Mouse (Mus musculus): ENCODE measurements around the gene Tpd52l1. TPM values are rescaled to one million over a fixed set of nuclear protein-coding genes. Genes with fewer than 3 reads are reported as not detected.
A peak's percentile ranks its signal among the peaks of the same experiment; 100 is the strongest.

The Tpd52l1 gene
- polyA plus RNA-seq (2015; fragmentation: Nextera tagmentation; extraction: Ambion mirVana) = 41.6 and 42.1 TPM in 2 replicates

DNA sequence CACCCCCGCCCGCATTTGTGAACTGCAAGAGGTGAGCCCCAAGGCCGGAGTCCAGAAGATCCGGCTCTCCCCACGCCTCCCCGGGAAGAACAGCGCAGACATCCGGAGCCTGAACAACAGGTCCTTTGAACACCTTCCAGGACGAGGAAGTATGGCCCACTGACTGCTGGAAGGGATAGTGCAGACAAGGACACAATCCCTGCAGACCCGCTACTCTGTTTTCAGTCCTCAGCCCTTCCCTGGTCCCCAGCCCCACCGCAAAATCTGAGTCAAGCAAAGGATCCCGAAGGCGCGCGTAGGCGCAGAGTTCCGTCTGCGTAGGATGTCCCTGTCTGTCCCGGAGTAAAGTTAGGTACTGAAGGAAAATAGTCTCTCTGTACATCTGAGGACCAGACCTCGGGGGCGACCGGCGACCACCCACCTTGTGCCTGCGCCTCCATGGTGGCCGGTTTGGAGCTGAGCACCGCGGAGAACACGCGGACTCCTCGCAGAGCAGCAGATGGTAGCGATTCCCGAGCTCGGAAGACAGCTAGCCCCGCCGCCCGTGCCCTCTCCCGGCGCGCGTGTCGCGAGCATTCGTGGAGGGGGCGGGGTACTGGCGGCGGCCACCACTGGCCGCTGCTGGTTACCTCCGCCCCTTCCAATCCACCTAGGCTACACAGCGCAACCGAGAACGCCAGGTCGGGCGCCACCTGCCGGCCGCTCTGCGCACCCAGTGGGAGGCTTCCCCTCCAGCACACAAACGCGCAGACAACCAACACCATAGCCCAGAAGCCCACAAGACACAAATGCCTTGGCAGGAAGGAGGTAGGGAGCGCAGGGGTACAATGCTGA, at the start of gene Tpd52l1:
Gene Tpd52l1, minus strand, starts transcription at position 668 of the 834 bp plus-strand sequence.
- H3K4me2 ChIP-seq = peak within 1 kb of the TSS; percentile 81
- H3K9me3 ChIP-seq = no peaks in the 10 kb centered on the region
- no peaks in the 10 kb centered on the region for H3K27me3 ChIP-seq
- H3K36me3 ChIP-seq = no peaks in the 10 kb centered on the region
- peaks cover 7% of the 10 kb centered on the region for H3K4me1 ChIP-seq
- ATAC-seq (ENCODE audit: insufficient number of reproducible peaks, insufficient read depth, low FRiP score, low TSS enrichment, low read depth) = peak; percentile 95
- peak within 1 kb of the TSS; percentile 16; the same call in 1 of the 2 replicates for H3K27ac ChIP-seq
- under 1% methylated on average over 59 of the region's 59 CpGs for WGBS
- peak within 1 kb of the TSS; percentile 61 for H3K4me3 ChIP-seq
- H3K9ac ChIP-seq = peak within 1 kb of the TSS; percentile 76

- Histone ChIP-seq H3K9ac (no peak overlapping the region), H3K27me3 (no peaks in the 10 kb centered on the region), H3K36me3 (peaks cover 12% of the 10 kb centered on the region), H3K4me2 (no peak overlapping the region), H3K9me3 (0 out of 2 replicates have a peak, but pooled peaks cover 4% of the 10 kb centered on the region), H3K27ac (no peak overlapping the region), H3K4me1 (no peaks in the 10 kb centered on the region), H3K4me3 (no peak overlapping the region)
- WGBS = 96% methylated on average over 1 of the region's 1 CpGs
- no peak for ATAC-seq (ENCODE audit: insufficient number of reproducible peaks, insufficient read depth, low FRiP score, low TSS enrichment, low read depth)
Observed at GRCm38 (mm10) chr10:31494296-31494695, 48.5 kb upstream of the Tpd52l1 start.

DNA sequence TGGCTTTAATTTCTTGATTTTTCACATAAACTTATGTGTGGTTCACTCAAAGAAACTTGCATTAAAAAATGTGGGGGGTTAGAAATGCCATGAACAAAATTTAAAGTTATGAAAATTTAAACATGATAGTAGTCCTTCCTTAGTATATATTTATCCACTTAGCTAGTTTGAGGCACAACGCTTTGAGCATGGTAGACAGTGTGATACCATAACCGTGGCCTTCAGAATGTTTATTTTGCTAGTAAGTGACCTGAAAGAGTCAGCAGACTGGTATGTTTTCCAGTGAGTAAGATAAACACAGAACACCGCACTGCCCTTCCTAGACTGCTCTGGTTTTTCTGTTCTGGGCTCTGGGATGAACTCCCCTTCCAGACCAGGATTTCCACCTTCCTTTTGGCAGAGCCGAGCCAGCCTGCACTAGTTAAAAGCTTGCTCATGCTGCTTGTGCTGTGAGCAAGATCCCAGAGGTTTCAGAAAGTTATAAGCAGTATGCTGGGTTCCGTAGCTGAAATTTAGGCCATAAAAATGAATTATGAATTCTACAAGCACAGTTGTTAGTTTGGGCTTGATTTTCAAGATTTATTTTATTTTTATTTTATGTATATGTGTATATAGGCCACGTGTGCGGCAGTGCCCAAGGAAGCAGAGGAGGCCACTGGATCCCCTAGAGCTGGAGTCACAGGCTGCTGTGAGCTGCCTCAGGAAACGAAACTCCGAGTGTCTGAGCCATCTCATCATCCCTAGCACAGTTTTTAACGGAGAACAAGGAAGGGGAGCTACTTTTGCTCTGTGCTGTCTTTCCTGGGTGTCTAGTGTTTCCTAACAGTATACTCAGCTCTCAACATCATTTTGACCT, 21.5 kb upstream of the Tpd52l1 start:
- 62% methylated on average over 10 of the region's 10 CpGs for WGBS
- Histone ChIP-seq H3K4me1 (0 out of 2 replicates have a peak, but pooled peaks cover 2% of the 10 kb centered on the region), H3K36me3 (no peaks in the 10 kb centered on the region), H3K27ac (peak overlapping the region; percentile 39; the same call in 1 of the 2 replicates), H3K9me3 (no peaks in the 10 kb centered on the region), H3K9ac (no peak overlapping the region), H3K4me2 (no peak overlapping the region), H3K27me3 (no peaks in the 10 kb centered on the region), H3K4me3 (no peak overlapping the region)
- ATAC-seq (ENCODE audit: insufficient number of reproducible peaks, insufficient read depth, low FRiP score, low TSS enrichment, low read depth) = peak; percentile 69; the same call in 1 of the 2 replicates

DNA sequence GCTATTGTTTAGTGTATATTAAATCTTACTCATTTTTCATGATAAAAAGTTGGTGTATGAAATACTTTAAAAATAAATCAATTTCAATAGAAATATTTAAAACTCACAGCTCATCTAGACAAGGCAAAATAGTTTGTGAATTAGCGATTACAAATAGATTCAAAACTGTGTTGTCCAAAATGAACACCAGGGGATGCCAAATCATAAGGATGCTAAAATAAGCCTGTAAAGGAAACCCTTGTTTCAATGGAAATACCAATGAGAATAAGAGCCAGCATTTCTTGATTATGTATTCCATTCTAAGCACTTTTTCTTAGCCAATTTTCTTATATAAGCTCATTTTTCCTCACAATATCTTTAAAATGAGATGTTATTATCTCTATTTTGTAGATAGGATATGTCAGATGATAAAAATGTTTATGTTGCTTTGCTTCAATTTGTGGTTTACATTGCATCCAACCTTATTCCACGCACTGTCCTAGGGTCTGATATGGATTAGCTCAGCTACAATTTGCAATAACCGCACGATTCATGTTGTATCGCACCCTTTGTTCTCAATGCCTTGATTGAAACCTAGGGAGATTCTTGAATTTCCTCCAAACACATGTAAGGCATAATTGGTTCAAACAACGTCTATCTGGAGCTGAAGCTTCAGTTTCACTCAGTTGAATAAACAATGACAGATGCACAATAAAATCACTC, 20.2 kb upstream of the Tpd52l1 start:
- no peak overlapping the region for H3K4me2 ChIP-seq
- no peak overlapping the region for H3K4me3 ChIP-seq
- H3K27ac ChIP-seq = no peak overlapping the region
- H3K9me3 ChIP-seq = no peaks in the 10 kb centered on the region
- 0 out of 2 replicates have a peak, but pooled peaks cover 2% of the 10 kb centered on the region for H3K4me1 ChIP-seq
- WGBS = 53% methylated on average over 6 of the region's 6 CpGs
- no peak for ATAC-seq (ENCODE audit: insufficient number of reproducible peaks, insufficient read depth, low FRiP score, low TSS enrichment, low read depth)
- no peaks in the 10 kb centered on the region for H3K27me3 ChIP-seq
- no peaks in the 10 kb centered on the region for H3K36me3 ChIP-seq
- H3K9ac ChIP-seq = no peak overlapping the region

GRCm38 (mm10) chr10:31465424-31465823, 19.7 kb upstream of the Tpd52l1 start:
- 81% methylated on average over 4 of the region's 4 CpGs for WGBS

DNA sequence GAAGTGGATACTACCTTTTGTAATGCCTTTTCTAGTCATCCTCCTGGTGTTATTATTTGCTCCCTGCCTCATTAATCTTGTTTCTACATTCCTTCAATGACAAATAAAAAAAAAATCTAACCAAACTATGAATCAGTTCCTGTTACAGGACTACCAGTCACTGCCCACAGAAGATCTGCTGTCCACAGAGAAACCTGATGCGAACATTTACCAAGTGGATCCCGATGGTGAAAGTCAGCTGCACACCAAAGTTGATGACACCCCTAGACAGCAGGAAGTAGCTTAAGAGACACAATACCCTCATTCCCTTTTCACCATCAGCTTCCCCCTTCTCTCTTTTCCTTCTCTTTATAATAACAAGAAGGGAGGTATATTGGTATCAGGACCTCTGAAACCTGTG, 17.3 kb upstream of the Tpd52l1 start:
- Histone ChIP-seq H3K4me2 (no peak overlapping the region), H3K4me1 (0 out of 2 replicates have a peak, but pooled peaks cover 2% of the 10 kb centered on the region), H3K9ac (no peak overlapping the region), H3K27me3 (no peaks in the 10 kb centered on the region), H3K4me3 (no peak overlapping the region), H3K9me3 (no peaks in the 10 kb centered on the region), H3K27ac (no peak overlapping the region), H3K36me3 (no peaks in the 10 kb centered on the region)
- no peak for ATAC-seq (ENCODE audit: insufficient number of reproducible peaks, insufficient read depth, low FRiP score, low TSS enrichment, low read depth)
- WGBS = 87% methylated on average over 2 of the region's 2 CpGs

More at GRCm38 (mm10) chr10:31465424-31465823, 19.7 kb upstream of the Tpd52l1 start:
- 0 out of 2 replicates have a peak, but pooled peaks cover 2% of the 10 kb centered on the region for H3K4me1 ChIP-seq
- ATAC-seq (ENCODE audit: insufficient number of reproducible peaks, insufficient read depth, low FRiP score, low TSS enrichment, low read depth) = no peak
- H3K9ac ChIP-seq = no peak overlapping the region
- no peaks in the 10 kb centered on the region for H3K36me3 ChIP-seq
- no peak overlapping the region for H3K4me2 ChIP-seq
- H3K27me3 ChIP-seq = no peaks in the 10 kb centered on the region
- no peak overlapping the region for H3K27ac ChIP-seq
- H3K9me3 ChIP-seq = no peaks in the 10 kb centered on the region
- no peak overlapping the region for H3K4me3 ChIP-seq

- Histone ChIP-seq H3K9me3 (no peaks in the 10 kb centered on the region), H3K4me3 (no peak overlapping the region), H3K36me3 (no peaks in the 10 kb centered on the region), H3K9ac (no peak overlapping the region), H3K27ac (no peak overlapping the region), H3K4me2 (no peak overlapping the region), H3K27me3 (no peaks in the 10 kb centered on the region), H3K4me1 (no peaks in the 10 kb centered on the region)
- WGBS = 33% methylated on average over 1 of the region's 1 CpGs
- no peak for ATAC-seq (ENCODE audit: insufficient number of reproducible peaks, insufficient read depth, low FRiP score, low TSS enrichment, low read depth)
Observed at GRCm38 (mm10) chr10:31456806-31457205, 11.0 kb upstream of the Tpd52l1 start.

- H3K9ac ChIP-seq = no peak overlapping the region
- H3K27ac ChIP-seq = no peak overlapping the region
- H3K9me3 ChIP-seq = no peaks in the 10 kb centered on the region
- ATAC-seq (ENCODE audit: insufficient number of reproducible peaks, insufficient read depth, low FRiP score, low TSS enrichment, low read depth) = no peak
- H3K4me3 ChIP-seq = no peak overlapping the region
- no peaks in the 10 kb centered on the region for H3K27me3 ChIP-seq
- WGBS = 44% methylated on average over 1 of the region's 1 CpGs
- H3K4me1 ChIP-seq = peaks cover 7% of the 10 kb centered on the region
- no peak overlapping the region for H3K4me2 ChIP-seq
- no peaks in the 10 kb centered on the region for H3K36me3 ChIP-seq
Observed at GRCm38 (mm10) chr10:31447083-31447482, 1.3 kb upstream of the Tpd52l1 start.

DNA sequence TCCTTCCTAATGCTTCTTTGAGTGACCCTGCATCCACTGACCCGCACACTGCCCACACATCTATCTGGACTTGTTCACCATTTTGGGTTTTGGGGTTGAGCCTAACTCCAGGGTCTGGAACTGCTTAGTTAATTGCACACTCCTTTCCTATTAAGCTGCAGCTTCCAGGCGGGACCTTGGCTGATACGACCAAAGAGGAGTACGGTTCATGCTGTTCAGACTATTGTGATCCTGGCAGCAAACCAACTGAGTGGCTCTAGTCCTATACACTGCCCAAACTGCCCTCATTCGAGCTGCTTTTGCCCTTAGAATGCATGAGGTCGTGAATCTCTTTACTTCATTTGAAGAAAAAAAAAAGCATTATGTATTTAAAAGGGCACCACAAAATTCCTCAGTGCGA, 1.6 kb downstream of the Tpd52l1 start:
- peaks cover 7% of the 10 kb centered on the region for H3K4me1 ChIP-seq
- no peak overlapping the region for H3K9ac ChIP-seq
- no peak overlapping the region for H3K4me3 ChIP-seq
- 50% methylated on average over 7 of the region's 7 CpGs for WGBS
- ATAC-seq (ENCODE audit: insufficient number of reproducible peaks, insufficient read depth, low FRiP score, low TSS enrichment, low read depth) = no peak
- no peaks in the 10 kb centered on the region for H3K27me3 ChIP-seq
- no peak overlapping the region for H3K27ac ChIP-seq
- H3K36me3 ChIP-seq = no peaks in the 10 kb centered on the region
- no peaks in the 10 kb centered on the region for H3K9me3 ChIP-seq
- H3K4me2 ChIP-seq = 0 out of 2 replicates have a peak overlapping the region, but pooled peaks have one; percentile 81

DNA sequence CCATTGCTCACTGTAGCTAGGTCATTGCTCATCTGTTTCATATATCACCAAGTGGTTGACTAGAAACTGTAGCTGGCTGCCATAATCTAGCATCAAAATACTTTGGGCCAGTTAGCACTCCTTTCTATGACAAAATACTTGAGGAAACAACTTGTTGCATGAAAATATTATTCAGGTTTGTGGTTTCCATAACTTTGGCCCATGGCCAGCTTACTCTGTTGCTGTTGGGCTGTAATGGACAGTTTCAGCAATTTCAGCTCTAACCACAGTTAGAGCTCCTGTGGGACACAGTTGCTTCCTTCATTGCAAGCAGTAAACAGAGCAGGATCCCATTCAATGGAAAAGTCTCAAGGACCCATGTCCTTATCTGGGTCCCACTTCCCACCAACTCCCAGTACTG, 4.3 kb downstream of the Tpd52l1 start:
- Histone ChIP-seq H3K27ac (no peak overlapping the region), H3K9ac (no peak overlapping the region), H3K4me3 (no peak overlapping the region), H3K36me3 (no peaks in the 10 kb centered on the region), H3K4me2 (no peak overlapping the region), H3K27me3 (no peaks in the 10 kb centered on the region), H3K9me3 (no peaks in the 10 kb centered on the region), H3K4me1 (peaks cover 7% of the 10 kb centered on the region)
- ATAC-seq (ENCODE audit: insufficient number of reproducible peaks, insufficient read depth, low FRiP score, low TSS enrichment, low read depth) = no peak

DNA sequence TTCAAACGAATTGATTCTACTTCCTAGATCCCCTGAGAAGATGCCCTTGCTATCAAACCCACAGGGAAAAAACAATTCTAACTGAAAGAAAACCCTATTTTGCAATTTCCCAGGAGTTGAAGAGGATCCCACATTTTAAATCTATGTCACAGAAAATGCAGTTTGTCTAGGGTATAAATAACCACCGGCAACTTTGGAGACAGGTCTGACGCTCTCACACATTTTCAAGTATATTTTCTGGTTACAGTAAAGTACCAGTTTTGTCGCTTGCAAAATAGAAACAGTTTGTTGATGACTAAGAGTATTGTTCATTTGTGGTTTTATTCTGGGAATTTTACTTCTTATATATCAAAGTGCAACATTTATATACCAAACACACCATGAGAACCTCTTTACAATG, 9.7 kb downstream of the Tpd52l1 start:
- H3K9me3 ChIP-seq = no peaks in the 10 kb centered on the region
- ATAC-seq (ENCODE audit: insufficient number of reproducible peaks, insufficient read depth, low FRiP score, low TSS enrichment, low read depth) = no peak
- 80% methylated on average over 4 of the region's 4 CpGs for WGBS
- no peak overlapping the region for H3K4me2 ChIP-seq
- no peak overlapping the region for H3K4me3 ChIP-seq
- no peaks in the 10 kb centered on the region for H3K4me1 ChIP-seq
- H3K9ac ChIP-seq = no peak overlapping the region
- H3K27me3 ChIP-seq = no peaks in the 10 kb centered on the region
- no peaks in the 10 kb centered on the region for H3K36me3 ChIP-seq
- no peak overlapping the region for H3K27ac ChIP-seq
